Mouse (Mus musculus): ENCODE results near the gene Cbr4.

- TF ChIP-seq EP300 (IDR thresholded peaks at IDR 0.05; ENCODE audit: low read depth) = no peak
- no peak for TF ChIP-seq CTCF (IDR thresholded peaks at IDR 0.05; ENCODE audit: low read depth)
These were observed 41.2 kb upstream of the Cbr4 start for GRCm38 (mm10) chr8:61446329-61446728.

Measured in liver, embryonic 14.5 days (tissue).